Mouse (Mus musculus) hindbrain, embryonic 15.5 days (tissue): ENCODE data around the gene Clpb. TPM values are rescaled to one million over a fixed set of nuclear protein-coding genes. Genes with fewer than 3 reads are reported as not detected.
A peak's percentile ranks its signal among the peaks of the same experiment; 100 is the strongest.

ENCODE experiments used
- ATAC-seq: fragments of 200-750 bp; cut with Nextera tagmentation; 2 replicates; pipeline ENCODE4 v1.8.0; 2017; ENCODE audit warnings: low read depth, moderate number of reproducible peaks, moderate TSS enrichment; ENCODE audit not compliant: low FRiP score
- H3K27ac ChIP-seq: fragments of 300-500 bp; sonication (generic); replicated peaks from 2 replicates; pipeline ENCODE4 v1.5.1; 2015; ENCODE audit warnings: mild to moderate bottlenecking, inconsistent platforms
- H3K27me3 ChIP-seq: fragments of 300-500 bp; sonication (generic); 2 replicates; pipeline ENCODE4 v1.6.1; 2015; ENCODE audit warnings: control low read depth, inconsistent platforms
- H3K36me3 ChIP-seq: fragments of 300-500 bp; sonication (generic); 2 replicates; pipeline ENCODE4 v1.6.1; 2015; ENCODE audit warnings: control low read depth, inconsistent platforms
- H3K4me1 ChIP-seq: fragments of 300-500 bp; sonication (generic); replicated peaks from 2 replicates; pipeline ENCODE4 v1.6.1; 2015; ENCODE audit warnings: control low read depth, inconsistent platforms
- H3K4me2 ChIP-seq: fragments of 300-500 bp; sonication (generic); 2 replicates; pipeline ENCODE4 v1.6.1; 2015; ENCODE audit warnings: moderate library complexity, mild to moderate bottlenecking, inconsistent platforms
- H3K4me3 ChIP-seq: fragments of 300-500 bp; sonication (generic); 2 replicates; pipeline ENCODE4 v1.5.1; 2015; ENCODE audit warnings: mild to moderate bottlenecking, inconsistent platforms
- H3K9ac ChIP-seq: fragments of 300-500 bp; sonication (generic); 2 replicates; pipeline ENCODE4 v1.6.1; 2015; ENCODE audit warnings: inconsistent platforms
- H3K9me3 ChIP-seq: fragments of 300-500 bp; sonication (generic); 2 replicates; pipeline ENCODE4 v1.6.1; 2016; ENCODE audit warnings: control low read depth, inconsistent platforms
- WGBS: fragments of 180-500 bp; shearing (Covaris S2); methylation state at CpG from one replicate; pipeline ENCODE4 v1.1.7; 2015; 5-methylcytosine and 5-hydroxymethylcytosine counted together
- polyA plus RNA-seq: library from polyadenylated mRNA; unstranded; fragments of >200 nt; fragmentation: Nextera tagmentation; extraction: Ambion mirVana; gene quantifications from 2 replicates; pipeline ENCODE4 v1.2.1, GENCODE M21; 2015

The Clpb gene
- polyA plus RNA-seq, 1 experiment from 2014 or later: 43.5 TPM

- no peak overlapping the region for H3K27ac ChIP-seq
- H3K27me3 ChIP-seq: no peaks in the 10 kb centered on the region
- H3K9ac ChIP-seq: no peak overlapping the region
- no peak for ATAC-seq
- WGBS: 76% methylated on average over 3 of the region's 3 CpGs
- peaks cover 13% of the 10 kb centered on the region; the same call in 1 of the 2 replicates for H3K4me1 ChIP-seq
- H3K4me2 ChIP-seq: no peak overlapping the region
- no peak overlapping the region for H3K4me3 ChIP-seq
- no peaks in the 10 kb centered on the region for H3K9me3 ChIP-seq
- no peaks in the 10 kb centered on the region for H3K36me3 ChIP-seq
Observed at GRCm38 (mm10) chr7:101700296-101700695, 36.9 kb downstream of the Clpb start.

- 82% methylated on average over 5 of the region's 5 CpGs for WGBS
Observed at GRCm38 (mm10) chr7:101702706-101703105, 39.3 kb downstream of the Clpb start.

GRCm38 (mm10) chr7:101709586-101709985, 46.2 kb downstream of the Clpb start:
- no peaks in the 10 kb centered on the region for H3K9me3 ChIP-seq
- no peak overlapping the region for H3K4me3 ChIP-seq
- WGBS: 87% methylated on average over 3 of the region's 3 CpGs
- no peak overlapping the region for H3K9ac ChIP-seq
- ATAC-seq: no peak
- H3K4me1 ChIP-seq: no peaks in the 10 kb centered on the region
- H3K4me2 ChIP-seq: no peak overlapping the region
- H3K36me3 ChIP-seq: 0 out of 2 replicates have a peak, but pooled peaks cover 6% of the 10 kb centered on the region
- H3K27ac ChIP-seq: no peak overlapping the region
- no peaks in the 10 kb centered on the region for H3K27me3 ChIP-seq

More at GRCm38 (mm10) chr7:101702706-101703105, 39.3 kb downstream of the Clpb start:
- Histone ChIP-seq H3K9me3 (no peaks in the 10 kb centered on the region), H3K4me3 (no peak overlapping the region), H3K4me1 (no peaks in the 10 kb centered on the region), H3K4me2 (no peak overlapping the region), H3K27me3 (no peaks in the 10 kb centered on the region), H3K36me3 (0 out of 2 replicates have a peak, but pooled peaks cover 3% of the 10 kb centered on the region), H3K27ac (no peak overlapping the region), H3K9ac (no peak overlapping the region)
- ATAC-seq: no peak

- Histone ChIP-seq H3K27me3 (no peaks in the 10 kb centered on the region), H3K4me3 (no peak overlapping the region), H3K36me3 (0 out of 2 replicates have a peak, but pooled peaks cover 6% of the 10 kb centered on the region), H3K9me3 (no peaks in the 10 kb centered on the region), H3K9ac (no peak overlapping the region), H3K27ac (no peak overlapping the region), H3K4me2 (no peak overlapping the region), H3K4me1 (no peaks in the 10 kb centered on the region)
- no peak for ATAC-seq
- WGBS: 92% methylated on average over 5 of the region's 5 CpGs
Observed at GRCm38 (mm10) chr7:101710236-101710635, 46.8 kb downstream of the Clpb start.

GRCm38 (mm10) chr7:101713828-101714400, 50.5 kb downstream of the Clpb start:
- ATAC-seq: peak; percentile 63; the same call in 1 of the 2 replicates
- Histone ChIP-seq H3K27ac (no peak overlapping the region), H3K36me3 (no peaks in the 10 kb centered on the region), H3K9me3 (no peaks in the 10 kb centered on the region), H3K4me1 (no peaks in the 10 kb centered on the region), H3K4me3 (no peak overlapping the region), H3K27me3 (no peaks in the 10 kb centered on the region), H3K4me2 (no peak overlapping the region), H3K9ac (no peak overlapping the region)
- WGBS: 67% methylated on average over 9 of the region's 9 CpGs

GRCm38 (mm10) chr7:101715041-101715551, 51.7 kb downstream of the Clpb start:
- no peaks in the 10 kb centered on the region for H3K27me3 ChIP-seq
- H3K4me2 ChIP-seq: no peak overlapping the region
- no peaks in the 10 kb centered on the region for H3K4me1 ChIP-seq
- no peaks in the 10 kb centered on the region for H3K36me3 ChIP-seq
- no peak overlapping the region for H3K9ac ChIP-seq
- no peak overlapping the region for H3K4me3 ChIP-seq
- H3K9me3 ChIP-seq: no peaks in the 10 kb centered on the region
- no peak overlapping the region for H3K27ac ChIP-seq
- ATAC-seq: no peak
- WGBS: 85% methylated on average over 5 of the region's 5 CpGs

- no peaks in the 10 kb centered on the region for H3K9me3 ChIP-seq
- no peaks in the 10 kb centered on the region for H3K4me1 ChIP-seq
- H3K9ac ChIP-seq: no peak overlapping the region
- no peaks in the 10 kb centered on the region for H3K27me3 ChIP-seq
- H3K36me3 ChIP-seq: no peaks in the 10 kb centered on the region
- no peak overlapping the region for H3K27ac ChIP-seq
- H3K4me3 ChIP-seq: no peak overlapping the region
- 92% methylated on average over 3 of the region's 3 CpGs for WGBS
- ATAC-seq: no peak
- H3K4me2 ChIP-seq: no peak overlapping the region
Observed at GRCm38 (mm10) chr7:101720356-101720755, 56.9 kb downstream of the Clpb start.

GRCm38 (mm10) chr7:101725081-101725480, 61.6 kb downstream of the Clpb start:
- H3K27ac ChIP-seq: no peak overlapping the region
- ATAC-seq: no peak
- H3K4me2 ChIP-seq: no peak overlapping the region
- no peak overlapping the region for H3K4me3 ChIP-seq
- no peaks in the 10 kb centered on the region for H3K4me1 ChIP-seq
- H3K9ac ChIP-seq: no peak overlapping the region
- no peaks in the 10 kb centered on the region for H3K9me3 ChIP-seq
- H3K36me3 ChIP-seq: no peaks in the 10 kb centered on the region
- H3K27me3 ChIP-seq: no peaks in the 10 kb centered on the region
- WGBS: 24% methylated on average over 4 of the region's 4 CpGs

GRCm38 (mm10) chr7:101726980-101727379, 63.5 kb downstream of the Clpb start:
- Histone ChIP-seq H3K36me3 (no peaks in the 10 kb centered on the region), H3K9ac (no peak overlapping the region), H3K27ac (no peak overlapping the region), H3K9me3 (no peaks in the 10 kb centered on the region), H3K4me3 (no peak overlapping the region), H3K27me3 (no peaks in the 10 kb centered on the region), H3K4me1 (no peaks in the 10 kb centered on the region), H3K4me2 (no peak overlapping the region)
- ATAC-seq: no peak
- WGBS: 49% methylated on average over 2 of the region's 2 CpGs

GRCm38 (mm10) chr7:101732096-101732495, 68.7 kb downstream of the Clpb start:
- no peak for ATAC-seq
- Histone ChIP-seq H3K27me3 (no peaks in the 10 kb centered on the region), H3K36me3 (no peaks in the 10 kb centered on the region), H3K4me3 (no peak overlapping the region), H3K4me1 (no peaks in the 10 kb centered on the region), H3K9me3 (no peaks in the 10 kb centered on the region), H3K9ac (no peak overlapping the region), H3K27ac (no peak overlapping the region), H3K4me2 (no peak overlapping the region)
- WGBS: 84% methylated on average over 1 of the region's 1 CpGs

- Histone ChIP-seq H3K27me3 (no peaks in the 10 kb centered on the region), H3K9me3 (no peaks in the 10 kb centered on the region), H3K27ac (no peak overlapping the region), H3K4me3 (no peak overlapping the region), H3K9ac (no peak overlapping the region), H3K4me1 (no peaks in the 10 kb centered on the region), H3K36me3 (no peaks in the 10 kb centered on the region), H3K4me2 (no peak overlapping the region)
- WGBS: 71% methylated on average over 2 of the region's 2 CpGs
- no peak for ATAC-seq
Observed at GRCm38 (mm10) chr7:101733042-101733441, 69.6 kb downstream of the Clpb start.

- ATAC-seq: no peak
- no peak overlapping the region for H3K4me2 ChIP-seq
- no peaks in the 10 kb centered on the region for H3K9me3 ChIP-seq
- H3K36me3 ChIP-seq: no peaks in the 10 kb centered on the region
- H3K27ac ChIP-seq: no peak overlapping the region
- no peaks in the 10 kb centered on the region for H3K27me3 ChIP-seq
- H3K4me3 ChIP-seq: no peak overlapping the region
- H3K4me1 ChIP-seq: peaks cover 8% of the 10 kb centered on the region; the same call in 1 of the 2 replicates
- whole genome bisulfite sequencing: 97% methylated on average over 1 of the region's 1 CpGs
- no peak overlapping the region for H3K9ac ChIP-seq
Observed at GRCm38 (mm10) chr7:101735297-101735696, 71.9 kb downstream of the Clpb start.

GRCm38 (mm10) chr7:101737735-101738134, 74.3 kb downstream of the Clpb start:
- peaks cover 12% of the 10 kb centered on the region; the same call in 1 of the 2 replicates for H3K4me1 ChIP-seq
- H3K4me3 ChIP-seq: no peak overlapping the region
- WGBS: 88% methylated on average over 3 of the region's 3 CpGs
- no peaks in the 10 kb centered on the region for H3K9me3 ChIP-seq
- H3K27ac ChIP-seq: no peak overlapping the region
- no peaks in the 10 kb centered on the region for H3K36me3 ChIP-seq
- no peaks in the 10 kb centered on the region for H3K27me3 ChIP-seq
- ATAC-seq: no peak
- H3K4me2 ChIP-seq: no peak overlapping the region
- H3K9ac ChIP-seq: no peak overlapping the region
